Mouse (Mus musculus): ENCODE results near the gene Znrf3. TPM values are rescaled to one million over a fixed set of nuclear protein-coding genes. Genes with fewer than 3 reads are reported as not detected.

Gene Znrf3
- total RNA-seq, 2 experiments from 2014 or later, result 19.7 to 20.5 TPM

DNA sequence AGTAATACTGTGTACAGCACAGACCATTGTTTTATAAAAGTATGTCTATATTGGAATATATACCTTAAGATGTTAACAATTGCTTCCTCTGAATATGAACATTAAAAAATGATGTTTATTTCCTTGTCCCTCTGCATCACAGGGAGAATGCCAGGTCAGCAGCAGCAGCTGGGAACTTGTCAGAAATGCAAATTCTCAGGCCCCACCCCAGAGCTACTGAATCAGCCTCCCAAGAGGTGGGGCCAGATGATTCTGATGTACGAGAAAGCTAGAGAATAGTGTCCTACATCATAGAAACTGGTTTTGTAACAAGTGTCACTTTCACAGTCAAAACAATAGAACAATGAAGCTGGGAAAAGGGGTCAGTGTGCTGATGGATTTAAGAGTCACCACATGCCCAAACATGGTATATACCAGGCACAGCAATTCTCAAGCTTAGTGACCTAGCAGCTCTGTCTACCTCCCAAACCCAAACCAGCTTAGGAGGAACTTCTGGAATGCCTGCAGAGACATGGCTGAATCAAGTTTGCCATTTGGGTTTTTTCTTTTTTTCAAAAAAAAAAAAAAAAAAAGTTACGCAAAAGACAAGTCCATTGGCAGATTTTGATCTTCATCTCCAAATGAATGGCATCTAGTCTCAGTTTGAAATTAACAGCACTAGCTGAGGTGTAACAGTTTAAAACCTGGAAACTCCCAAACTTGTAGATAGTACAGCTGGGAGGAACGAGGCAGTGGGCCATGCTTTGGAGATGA lies 46.2 kb downstream of the Znrf3 start:
- no peak for DNase-seq (ENCODE audit: low spot score in 2 of 2)

DNA sequence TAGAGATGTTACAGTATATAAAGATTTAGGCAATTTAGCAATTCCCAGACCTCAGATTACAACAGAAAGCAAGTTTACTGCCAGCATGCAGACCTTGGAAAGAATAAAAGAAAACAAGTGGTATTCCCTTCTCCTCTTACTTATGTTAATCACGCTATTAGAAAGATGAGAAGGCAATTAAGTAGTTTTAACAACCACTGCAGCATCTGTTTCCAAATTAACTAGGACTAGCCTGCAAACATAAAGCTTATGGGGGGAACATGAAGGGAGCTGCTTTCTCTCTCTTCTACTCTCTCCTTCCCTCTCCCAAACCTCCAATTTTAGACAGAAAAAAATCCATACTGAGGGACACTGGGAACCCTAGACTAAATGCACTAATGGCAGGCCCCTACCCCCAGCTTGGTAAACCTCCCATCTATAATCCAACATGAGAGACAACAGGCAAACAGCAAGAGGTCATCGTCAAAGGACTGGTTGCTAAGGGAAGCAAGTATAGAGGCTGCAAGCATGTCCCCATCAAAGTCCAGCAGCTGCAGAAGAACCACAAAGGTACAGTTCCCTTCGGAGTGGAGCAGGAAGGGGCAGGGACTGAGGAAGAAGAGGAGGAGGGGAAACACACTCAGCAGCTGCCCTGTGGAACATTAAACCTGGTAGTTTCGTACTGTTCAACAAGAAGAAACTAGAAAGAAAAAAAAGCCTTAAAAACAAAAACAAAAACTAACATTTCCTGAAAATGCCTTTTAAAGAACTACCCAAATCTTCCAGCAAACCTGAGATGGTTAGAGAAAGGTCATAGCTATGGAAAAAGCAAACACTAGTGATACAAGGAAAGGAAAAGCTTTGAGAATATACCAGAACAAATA lies 53.4 kb downstream of the Znrf3 start:
- DNase-seq (ENCODE audit: low spot score in 2 of 2), result no peak

DNA sequence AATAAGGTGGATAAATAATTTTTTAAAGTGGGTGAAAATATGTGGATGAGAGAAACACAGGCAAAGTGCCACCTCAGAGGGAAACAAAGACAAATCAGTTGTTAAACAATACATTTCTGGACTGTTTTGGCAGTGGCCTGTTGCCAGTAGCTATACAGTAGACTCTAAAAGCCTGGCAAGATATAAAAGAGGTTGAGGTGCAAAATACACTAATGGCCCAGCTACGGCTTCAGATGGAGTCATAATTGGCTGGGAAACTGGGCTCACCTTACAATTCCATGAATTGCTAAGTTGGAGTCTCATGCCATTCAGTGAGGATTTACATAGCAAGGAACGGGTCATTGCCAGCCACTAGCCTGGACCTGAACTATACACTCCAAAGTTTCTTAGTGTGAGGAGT lies 62.0 kb downstream of the Znrf3 start:
- DNase-seq (ENCODE audit: low spot score in 2 of 2), result no peak

DNA sequence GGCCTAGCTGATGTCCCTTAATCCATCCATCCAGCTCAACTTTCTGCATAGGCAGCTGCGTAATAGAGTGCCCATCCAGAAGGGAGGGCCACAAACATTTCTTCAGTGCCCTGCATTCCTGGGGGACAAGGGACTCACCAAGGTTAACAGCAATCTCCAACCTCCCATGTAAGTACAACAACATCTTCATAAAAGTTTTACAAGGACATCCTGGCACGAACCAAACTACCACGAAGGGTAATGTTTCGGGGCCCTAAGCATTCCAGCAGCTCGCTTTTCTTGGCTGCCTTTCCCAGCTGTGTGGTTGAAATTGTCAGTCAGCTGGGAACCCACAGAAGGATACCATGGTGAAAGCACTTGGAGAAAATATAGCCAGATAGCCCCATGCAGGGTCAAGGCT lies 63.4 kb downstream of the Znrf3 start:
- no peak for DNase-seq (ENCODE audit: low spot score in 2 of 2)

DNA sequence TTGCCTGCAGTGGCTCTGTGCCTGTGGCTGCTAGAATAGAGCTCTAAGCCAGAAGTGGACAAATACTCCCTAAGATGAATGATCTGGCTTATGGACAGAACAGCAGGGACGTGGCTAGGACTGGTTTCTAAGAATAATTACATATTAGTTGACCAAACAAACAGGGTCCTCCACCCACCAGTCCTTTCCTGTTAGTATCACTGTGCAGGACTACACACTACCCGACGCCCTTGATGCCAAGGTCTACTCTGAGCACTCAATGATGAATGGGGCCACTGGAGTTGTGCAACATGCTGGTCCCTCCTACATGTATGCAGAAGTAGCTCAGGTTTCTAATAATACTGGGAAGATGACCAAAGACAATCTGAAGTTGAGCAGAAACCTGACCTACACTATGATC lies 64.4 kb downstream of the Znrf3 start:
- DNase-seq (ENCODE audit: low spot score in 2 of 2), result no peak

DNA sequence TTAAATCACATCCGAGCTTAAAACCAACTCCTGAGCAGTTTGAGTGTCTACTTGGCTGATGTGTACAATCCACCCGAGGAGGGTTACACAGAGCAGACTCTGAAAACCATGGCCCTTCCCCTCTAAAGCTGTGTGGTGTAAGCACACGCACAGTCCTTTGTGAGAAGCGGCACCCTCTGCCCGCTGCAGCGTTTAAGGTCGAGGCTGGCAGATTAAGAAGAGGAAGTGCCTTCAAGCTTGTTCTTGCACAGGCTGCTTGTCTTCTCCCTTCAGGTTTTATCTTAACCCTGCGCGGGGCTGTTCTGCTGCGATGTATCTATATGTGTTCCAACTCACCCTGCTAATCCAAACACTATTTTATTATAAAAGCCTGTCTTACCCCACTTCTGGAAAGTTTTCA lies 75.5 kb downstream of the Znrf3 start:
- no peak for DNase-seq (ENCODE audit: low spot score in 2 of 2)

DNA sequence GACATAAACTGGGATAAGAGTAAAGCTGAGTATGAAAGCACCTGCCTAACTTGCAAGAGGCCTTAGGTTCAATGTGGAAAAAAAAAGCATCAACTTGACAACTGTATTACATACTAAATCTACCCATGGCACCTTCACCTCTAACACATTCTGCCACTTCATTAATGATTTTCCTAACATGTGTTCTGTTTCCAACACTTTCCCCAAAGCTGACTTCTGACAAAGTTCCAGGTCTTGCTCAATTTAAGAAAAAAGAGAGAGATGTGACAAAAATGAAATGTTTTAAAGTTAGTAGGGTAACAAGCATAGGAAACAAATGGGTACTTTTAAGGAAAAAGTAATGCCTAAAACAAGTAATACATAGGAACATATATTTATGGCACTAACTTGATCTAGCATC lies 76.2 kb downstream of the Znrf3 start:
- no peak for DNase-seq (ENCODE audit: low spot score in 2 of 2)

DNA sequence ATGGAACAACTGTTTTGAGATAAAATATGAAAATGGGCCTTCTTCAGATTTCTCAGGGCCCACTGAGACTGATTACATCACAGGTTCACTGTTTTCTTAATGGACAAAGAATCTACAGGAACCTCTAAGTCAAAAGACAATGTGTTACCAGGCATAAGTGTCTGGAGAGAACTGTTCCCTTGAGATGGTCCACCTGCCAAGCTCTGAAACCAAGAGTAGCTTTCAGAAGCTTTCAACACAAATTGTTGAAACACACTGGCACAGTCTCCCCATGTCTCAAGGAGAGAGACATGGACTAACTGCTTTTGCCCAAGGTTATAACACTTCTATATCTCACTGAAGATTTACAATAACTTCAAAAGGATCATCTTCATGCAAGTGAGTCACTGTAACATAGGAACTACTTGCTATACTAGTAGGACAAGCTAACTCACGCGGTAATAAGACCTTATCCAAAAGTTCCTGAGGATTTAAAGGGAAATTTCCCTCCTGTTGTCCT lies 89.3 kb downstream of the Znrf3 start:
- no peak for DNase-seq (ENCODE audit: low spot score in 2 of 2)

DNA sequence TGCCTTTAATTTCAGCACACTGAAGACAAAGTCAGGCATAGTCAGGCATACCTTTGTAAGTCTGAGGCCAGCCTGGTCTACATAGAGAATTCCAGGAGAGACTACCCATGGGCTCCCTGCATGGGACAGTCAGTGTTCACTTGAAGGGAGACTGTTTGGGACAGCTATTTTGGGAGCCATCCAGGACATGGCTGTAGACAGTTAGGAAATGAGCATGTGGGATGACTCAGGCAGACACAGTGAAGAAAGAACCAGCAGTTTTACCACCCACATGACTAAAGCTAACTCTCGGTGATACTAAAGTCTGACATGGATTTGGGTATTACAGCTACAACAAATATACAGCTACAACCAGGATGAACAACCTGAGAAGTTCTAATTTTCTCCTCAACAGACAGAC lies 89.9 kb downstream of the Znrf3 start:
- peak; percentile 37 to 76 for DNase-seq (ENCODE audit: low spot score in 2 of 2)

DNA sequence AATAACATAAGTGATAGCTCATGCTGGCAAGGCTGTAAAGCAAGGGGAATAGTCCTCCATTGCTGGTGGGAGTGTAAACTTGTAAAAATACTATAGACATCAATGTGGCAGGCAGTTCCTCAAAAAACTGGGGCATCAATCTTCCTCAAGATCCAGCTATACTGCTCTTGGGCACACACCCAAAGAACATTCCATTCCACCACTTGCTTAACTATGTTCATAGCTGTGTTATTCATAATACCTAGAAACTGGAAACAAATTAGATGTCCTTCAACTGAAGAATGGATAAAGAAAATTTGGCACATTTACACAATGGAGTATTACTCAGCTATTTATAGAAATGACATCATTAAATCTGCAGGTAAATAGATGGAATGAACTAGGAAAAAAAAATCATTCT lies 91.6 kb downstream of the Znrf3 start:
- no peak for DNase-seq (ENCODE audit: low spot score in 2 of 2)

DNA sequence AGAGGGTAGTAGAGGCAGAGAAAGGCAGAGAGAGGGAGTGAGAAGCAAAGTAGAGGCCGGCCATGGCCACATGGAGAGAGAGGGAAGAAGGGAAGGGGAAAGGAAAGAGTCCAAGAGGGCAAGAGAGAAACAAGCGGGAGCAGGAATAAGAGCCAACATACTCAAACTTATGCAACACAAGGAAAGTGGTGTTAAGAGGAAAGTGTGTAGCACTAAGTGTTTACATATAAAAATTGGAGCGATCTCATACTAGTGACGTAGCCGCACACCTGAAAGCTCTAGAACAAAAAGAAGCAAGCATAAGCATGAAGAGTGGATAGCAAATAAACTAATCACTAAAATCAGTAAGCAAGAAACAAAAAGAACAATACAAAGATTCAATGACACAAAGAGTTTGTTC lies 95.2 kb downstream of the Znrf3 start:
- no peak for DNase-seq (ENCODE audit: low spot score in 2 of 2)

DNA sequence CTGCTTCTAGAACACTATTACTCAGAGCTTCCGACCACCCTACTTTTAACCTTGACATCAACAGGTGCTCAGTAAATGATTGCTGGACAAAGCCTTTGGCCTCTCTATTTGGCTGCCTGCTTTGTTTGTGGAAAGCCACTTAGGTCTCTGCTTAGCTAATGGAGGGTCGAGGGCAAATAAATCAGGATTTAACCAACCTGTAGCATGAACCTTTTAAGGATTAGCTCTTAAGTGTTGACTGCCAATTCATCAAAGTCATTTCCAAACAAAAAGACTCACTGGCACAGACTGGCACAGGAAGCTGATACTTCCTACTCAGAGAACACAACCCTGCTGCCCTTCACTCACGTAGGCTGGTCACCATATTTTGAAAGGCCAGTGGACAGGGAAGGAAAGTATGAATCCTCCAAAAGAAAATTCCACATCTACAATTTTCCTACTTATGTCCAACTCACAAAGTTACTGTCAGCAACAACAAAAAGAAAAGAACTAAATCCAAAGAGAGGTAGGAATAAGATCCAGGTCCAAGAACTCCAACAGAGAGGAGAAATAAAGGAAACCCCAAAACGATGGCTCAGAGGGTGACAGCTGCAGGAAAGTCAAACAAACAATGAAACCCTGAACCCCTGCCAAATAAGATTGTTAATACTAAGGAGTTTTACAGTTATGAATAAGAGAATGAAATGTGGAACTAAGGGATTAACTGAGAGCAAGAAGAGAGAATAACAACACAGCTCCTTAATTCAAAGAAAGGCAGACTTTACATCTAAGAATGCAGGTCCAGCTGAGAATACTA lies 97.6 kb downstream of the Znrf3 start:
- DNase-seq (ENCODE audit: low spot score in 2 of 2), result no peak

DNA sequence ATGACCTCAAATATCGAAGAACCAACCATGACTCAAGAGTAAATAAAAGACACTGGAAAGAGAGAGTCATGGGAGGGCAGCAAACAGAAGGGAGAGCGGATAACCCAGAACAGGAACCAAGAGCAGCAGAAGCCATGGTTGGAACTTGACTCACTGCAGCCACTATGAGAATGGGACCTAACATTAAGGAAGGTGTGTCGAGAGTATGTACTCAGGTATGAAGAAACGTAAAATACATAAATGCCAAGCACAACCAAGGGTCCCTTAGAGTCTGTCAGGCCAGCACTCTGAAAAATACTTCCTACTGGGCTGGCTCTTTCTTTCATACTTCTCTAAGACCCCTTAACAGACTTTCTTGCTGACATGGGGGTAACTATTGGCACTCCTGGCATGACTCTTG lies 100.9 kb downstream of the Znrf3 start:
- DNase-seq (ENCODE audit: low spot score in 2 of 2), result no peak

DNA sequence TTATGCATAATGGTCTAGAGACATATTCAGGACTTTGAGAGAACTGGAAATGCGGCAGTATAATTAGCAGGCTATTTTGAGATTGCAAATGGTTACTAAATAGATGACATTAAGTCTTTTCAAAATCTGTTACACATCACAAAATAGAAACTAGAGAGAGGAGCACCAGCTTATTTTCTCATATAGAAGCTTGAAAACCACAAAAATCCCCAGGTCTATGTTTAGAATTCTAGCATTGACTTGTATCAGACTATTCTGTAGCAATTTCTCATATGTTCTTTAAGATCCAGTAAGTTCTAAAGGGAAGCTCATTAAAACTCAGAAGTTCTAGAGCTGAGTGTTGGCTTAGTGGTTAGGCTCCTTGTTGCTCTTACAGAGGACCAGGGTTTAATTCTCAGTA lies 104.9 kb downstream of the Znrf3 start:
- DNase-seq (ENCODE audit: low spot score in 2 of 2), result no peak

DNA sequence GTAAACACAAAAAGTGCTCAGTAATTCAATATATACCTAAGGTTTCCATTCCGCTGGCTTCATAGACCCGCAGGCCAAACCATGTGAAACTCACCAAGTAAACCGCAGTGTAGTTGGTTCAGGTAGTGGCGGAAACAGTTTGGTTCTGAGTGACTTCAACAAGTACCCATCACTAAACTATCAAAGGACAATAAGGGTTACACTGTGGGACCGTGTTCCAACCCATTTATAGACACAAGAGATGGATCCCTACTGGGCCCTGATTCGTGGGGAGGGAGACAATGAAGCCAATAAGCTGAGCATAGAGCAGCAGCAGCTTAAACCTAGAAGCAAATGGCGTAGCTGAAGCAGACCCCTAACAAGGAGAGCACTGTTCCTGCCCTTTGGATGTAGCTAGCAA lies 107.8 kb downstream of the Znrf3 start:
- DNase-seq (ENCODE audit: low spot score in 2 of 2), result no peak

DNA sequence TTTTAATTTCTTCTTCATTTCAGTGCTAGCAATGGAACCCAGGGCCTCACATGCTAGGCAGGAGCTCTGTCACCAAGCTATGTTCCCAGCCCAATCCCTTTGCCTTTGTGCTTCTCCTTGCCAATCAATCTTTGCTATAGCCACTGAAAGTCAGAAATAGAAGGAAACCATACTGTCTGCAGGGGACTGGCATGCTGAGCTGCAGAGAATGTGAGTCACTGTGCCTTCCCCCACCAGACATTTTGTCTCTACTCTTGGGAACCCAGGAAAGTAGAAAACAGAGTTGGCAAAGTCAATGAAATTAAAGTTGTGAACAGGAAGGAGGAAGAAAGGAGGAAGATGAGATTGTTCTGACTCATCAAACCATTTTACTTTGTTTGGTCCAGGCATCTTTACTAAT lies 108.4 kb downstream of the Znrf3 start:
- no peak for DNase-seq (ENCODE audit: low spot score in 2 of 2)

DNA sequence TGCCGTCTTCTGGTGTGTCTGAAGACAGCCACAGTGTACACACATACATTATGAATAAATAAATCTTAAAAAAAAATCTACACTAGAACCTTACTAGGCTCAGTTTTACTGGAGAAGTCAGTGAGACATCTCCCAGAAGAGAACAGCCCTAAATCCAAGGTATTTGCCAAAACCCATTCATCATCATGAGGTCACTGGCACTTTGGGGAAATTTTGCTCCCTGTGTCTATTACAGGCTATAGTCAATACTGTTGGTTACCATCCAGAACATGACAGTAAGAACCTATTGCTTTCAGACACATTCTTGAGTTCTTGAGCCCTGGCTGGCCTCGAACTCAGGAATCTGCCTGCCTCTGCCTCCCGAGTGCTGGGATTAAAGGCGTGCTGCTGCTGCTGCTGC lies 113.8 kb downstream of the Znrf3 start:
- no peak for DNase-seq (ENCODE audit: low spot score in 2 of 2)

DNA sequence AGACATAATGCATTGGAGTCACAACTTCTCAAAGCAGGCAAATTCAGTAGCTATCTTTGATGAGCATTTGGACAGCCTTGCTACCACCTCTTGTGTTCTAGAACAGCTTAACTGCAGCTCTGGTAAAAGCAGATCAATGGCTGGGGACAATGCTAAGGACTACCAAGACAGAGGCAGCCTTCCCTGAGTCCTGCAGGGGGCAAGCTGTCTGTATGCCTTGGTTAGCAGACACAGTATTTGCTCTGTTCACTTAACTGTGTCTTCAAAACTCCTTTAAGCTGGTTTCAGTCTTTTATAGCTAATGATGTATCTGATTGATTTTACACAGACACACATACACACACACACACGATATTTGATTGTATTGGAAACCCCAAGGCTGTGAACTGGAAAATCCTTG lies 117.0 kb downstream of the Znrf3 start:
- DNase-seq (ENCODE audit: low spot score in 2 of 2), result no peak

DNA sequence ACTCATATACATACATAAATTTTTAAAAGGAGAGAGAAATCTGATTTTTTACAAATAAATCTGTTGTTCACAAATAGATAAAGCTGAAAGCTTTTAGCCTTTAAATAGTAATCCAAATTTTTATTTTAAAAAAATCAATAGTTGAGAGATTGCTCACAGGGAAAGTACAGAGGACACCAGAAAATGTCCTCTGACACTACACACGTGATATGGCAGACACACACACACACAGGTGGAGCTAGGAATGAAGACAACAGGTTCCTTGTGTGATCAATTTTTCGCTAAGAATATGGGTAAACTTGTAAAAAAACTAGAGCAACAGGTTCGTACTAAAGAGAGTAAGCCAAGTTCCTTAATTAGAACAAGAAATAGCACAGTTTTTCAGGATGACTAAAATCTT lies 118.4 kb downstream of the Znrf3 start:
- no peak for DNase-seq (ENCODE audit: low spot score in 2 of 2)

DNA sequence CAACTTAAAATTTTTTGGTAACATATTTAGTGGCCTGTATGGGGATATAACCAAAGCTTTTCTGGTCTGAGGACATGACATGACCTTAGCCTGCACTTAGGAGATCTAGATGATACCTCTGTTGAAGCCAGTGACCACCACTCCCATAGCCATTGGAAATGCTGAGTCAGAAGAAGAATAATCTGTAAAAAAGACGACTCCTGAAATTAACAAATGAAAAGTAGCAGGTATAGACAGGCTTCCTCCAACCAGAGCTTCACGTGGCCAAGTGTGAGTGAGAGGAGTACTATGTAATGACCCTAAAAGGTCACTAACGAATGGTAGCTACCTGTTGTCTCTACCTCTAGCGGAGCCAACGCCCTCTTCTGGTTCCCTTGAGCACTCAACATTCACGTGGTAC lies 119.4 kb downstream of the Znrf3 start:
- DNase-seq (ENCODE audit: low spot score in 2 of 2), result no peak

DNA sequence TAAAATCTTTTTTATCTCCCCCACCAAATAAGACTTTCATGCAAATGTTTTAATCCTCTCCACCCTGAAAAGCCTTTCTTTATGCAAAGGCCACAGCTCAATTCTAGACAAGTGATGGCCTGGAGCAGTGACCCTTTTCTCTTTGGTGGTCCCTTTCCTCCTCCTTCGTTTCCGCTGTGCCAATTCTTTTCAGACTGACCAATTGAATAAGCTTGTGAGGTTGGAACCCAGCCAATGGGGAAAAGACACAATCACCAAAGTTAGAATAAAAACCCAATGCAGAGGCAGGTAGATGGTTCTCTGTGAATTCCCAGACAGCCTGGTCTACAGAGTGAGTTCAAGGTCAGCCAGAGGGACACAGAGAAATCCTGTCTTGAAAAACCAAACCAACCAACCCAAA lies 120.4 kb downstream of the Znrf3 start:
- DNase-seq (ENCODE audit: low spot score in 2 of 2), result no peak

DNA sequence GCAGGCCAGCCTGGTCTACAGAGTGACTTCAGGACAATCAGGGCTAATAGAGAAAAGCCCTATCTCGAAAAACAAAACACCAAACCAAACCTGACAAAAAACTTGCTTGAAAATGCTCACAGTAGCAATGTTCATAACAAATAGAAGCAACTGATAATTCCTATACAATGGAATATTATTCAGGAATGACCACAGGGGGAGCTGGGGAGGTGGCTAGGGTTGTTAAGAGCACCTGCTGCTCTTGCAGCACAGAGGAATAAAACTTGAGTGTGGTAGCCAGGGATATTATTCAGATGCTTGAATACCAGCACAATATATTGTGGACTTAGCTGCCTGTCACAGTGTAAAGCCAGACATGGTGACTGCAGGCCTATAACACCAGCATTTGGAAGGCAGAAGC lies 123.0 kb downstream of the Znrf3 start:
- DNase-seq (ENCODE audit: low spot score in 2 of 2), result no peak
